10 mouse cellular contexts compared by ENCODE assay signal in genomic region chr13:60050799-60051580, GRCm38 (mm10).
A peak's percentile ranks its signal among the peaks of the same experiment; 100 is the strongest.
DNase-seq lines count a peak whose midpoint lies in the region; ATAC-seq and TF ChIP-seq lines count a peak whose summit lies in the region.
"Had no signal": no experiment of that assay in that cellular context is flagged by ENCODE, and none has a peak within 500 bp of the region (broad histone marks: within the 10 kb centered on the region; RNA-seq: fewer than 3 reads in every experiment).

No protein-coding gene starts in this region.

- POLR2A ChIA-PET in Patski (lab: Charles Lee), result interaction anchor here (0.7 to 2.0 kb wide), 3 partner anchors 123 to 159 kb away, joined by 3 to 11 read pairs (median 4); partner anchors contain the start of gene Gas1

- in situ Hi-C loops in Patski (cut with MboI; ENCODE audit: low pct_unique_long_range_greater_than_20kb), result loop anchor here (5.0 to 25.0 kb wide), 4 partner anchors 109 to 411 kb away; no protein-coding TSS in a partner anchor

- DNase-seq in hindbrain, embryonic 11.5 days (ENCODE audit: low spot score), result no peak
- DNase-seq in hindbrain, embryonic 10.5 days (ENCODE audit: low spot score), result no peak
- peak; percentile 99 for DNase-seq in Patski (ENCODE audit: low read depth, low spot score)
- peak; percentile 45 for DNase-seq in forebrain, postnatal 0 days
- no peak for DNase-seq in cerebellum, adult 18-20 months
- no peak for DNase-seq in heart, adult 2 months
- no peak for DNase-seq in cerebellum, adult 11-12 months
- DNase-seq: heart, postnatal 4 days; spleen, adult 18-20 months had no signal

- no peak for TF ChIP-seq POLR2A in heart, adult 2 months (IDR thresholded peaks at IDR 0.05; ENCODE audit: insufficient read depth, low read depth, low read length)

- CTCF ChIA-PET in Patski (lab: Charles Lee), result interaction anchor here (0.8 to 1.5 kb wide), 3 partner anchors 12 to 62 kb away, joined by 3 read pairs; no protein-coding TSS in a partner anchor

- no peaks in the 10 kb centered on the region for H3K9me3 ChIP-seq in hindbrain, embryonic 11.5 days (ENCODE audit: control insufficient read depth, low read length)
- no peaks in the 10 kb centered on the region for H3K9me3 ChIP-seq in hindbrain, embryonic 10.5 days
- H3K9me3 ChIP-seq in forebrain, postnatal 0 days (ENCODE audit: low read length), result no peaks in the 10 kb centered on the region
- no peaks in the 10 kb centered on the region for H3K9me3 ChIP-seq in midbrain, embryonic 12.5 days

- no peaks in the 10 kb centered on the region for H3K79me2 ChIP-seq in heart, adult 2 months (replicated peaks; ENCODE audit: control insufficient read depth, insufficient read depth, low read length)

- no peak overlapping the region for H3K4me3 ChIP-seq in hindbrain, embryonic 11.5 days (ENCODE audit: low read depth, low read length)
- H3K4me3 ChIP-seq in hindbrain, embryonic 10.5 days, result no peak overlapping the region
- H3K4me3 ChIP-seq in forebrain, postnatal 0 days (ENCODE audit: low read depth, low read length), result no peak overlapping the region
- H3K4me3 ChIP-seq in midbrain, embryonic 12.5 days, result no peak overlapping the region
- H3K4me3 ChIP-seq in heart, adult 2 months, result no peak overlapping the region

- H3K36me3 ChIP-seq in hindbrain, embryonic 11.5 days (ENCODE audit: control insufficient read depth, insufficient read depth, low read length), result no peaks in the 10 kb centered on the region
- H3K36me3 ChIP-seq in hindbrain, embryonic 10.5 days, result no peaks in the 10 kb centered on the region
- no peaks in the 10 kb centered on the region for H3K36me3 ChIP-seq in forebrain, postnatal 0 days (ENCODE audit: insufficient read depth)
- H3K36me3 ChIP-seq in midbrain, embryonic 12.5 days, result no peaks in the 10 kb centered on the region
- no peaks in the 10 kb centered on the region for H3K36me3 ChIP-seq in heart, adult 2 months (ENCODE audit: control insufficient read depth, insufficient read depth, low read length)

- H3K27me3 ChIP-seq in hindbrain, embryonic 11.5 days (ENCODE audit: control insufficient read depth, insufficient read depth, low read length), result no peaks in the 10 kb centered on the region
- no peaks in the 10 kb centered on the region for H3K27me3 ChIP-seq in hindbrain, embryonic 10.5 days (ENCODE audit: insufficient read depth, poor library complexity, severe bottlenecking)
- H3K27me3 ChIP-seq in Patski, result no peaks in the 10 kb centered on the region
- no peaks in the 10 kb centered on the region for H3K27me3 ChIP-seq in forebrain, postnatal 0 days (ENCODE audit: insufficient read depth, low read length)
- H3K27me3 ChIP-seq in midbrain, embryonic 12.5 days, result peaks cover 5% of the 10 kb centered on the region; the same call in 1 of the 2 replicates
- peaks cover 2% of the 10 kb centered on the region; the same call in 1 of the 2 replicates for H3K27me3 ChIP-seq in heart, adult 2 months (ENCODE audit: control insufficient read depth, insufficient read depth, low read length)

- intact Hi-C loops in heart, adult 2 months (cut with DNase I), result loop anchor here (2.0 kb wide), 1 partner anchor 14 kb away; no protein-coding TSS in a partner anchor

- TF ChIP-seq CTCF in Patski (IDR thresholded peaks at IDR 0.05), result no peak
- no peak for TF ChIP-seq CTCF in forebrain, postnatal 0 days (IDR thresholded peaks at IDR 0.05; ENCODE audit: low read depth)
- TF ChIP-seq CTCF in heart, adult 2 months (IDR thresholded peaks at IDR 0.05), result no peak

- peak; percentile 78 for ATAC-seq in hindbrain, embryonic 11.5 days (ENCODE audit: low FRiP score)
- ATAC-seq in Patski, result peak; percentile 84
- ATAC-seq in forebrain, postnatal 0 days, result peak; percentile 88
- ATAC-seq in midbrain, embryonic 12.5 days (ENCODE audit: low FRiP score, low read depth), result peak; percentile 88

- 59% methylated on average over 9 of the region's 9 CpGs for WGBS in hindbrain, embryonic 11.5 days
- 65% methylated on average over 9 of the region's 9 CpGs for WGBS in hindbrain, embryonic 10.5 days
- 11% methylated on average over 9 of the region's 9 CpGs for WGBS in forebrain, postnatal 0 days
- WGBS in midbrain, embryonic 12.5 days, result 46% methylated on average over 9 of the region's 9 CpGs
- 77% methylated on average over 9 of the region's 9 CpGs for WGBS in heart, adult 2 months

- no peak overlapping the region for H3K27ac ChIP-seq in hindbrain, embryonic 11.5 days (ENCODE audit: low read depth, low read length)
- no peak overlapping the region for H3K27ac ChIP-seq in hindbrain, embryonic 10.5 days
- no peak overlapping the region for H3K27ac ChIP-seq in forebrain, postnatal 0 days (ENCODE audit: low read depth, low read length)
- H3K27ac ChIP-seq in midbrain, embryonic 12.5 days (replicated peaks), result 0 out of 2 replicates have a peak overlapping the region, but pooled peaks have one; percentile 3
- H3K27ac ChIP-seq in heart, adult 2 months, result no peak overlapping the region

- no peak overlapping the region for H3K4me2 ChIP-seq in hindbrain, embryonic 11.5 days (replicated peaks; ENCODE audit: low read depth, low read length)
- no peak overlapping the region for H3K4me2 ChIP-seq in forebrain, postnatal 0 days (ENCODE audit: low read depth)
- no peak overlapping the region for H3K4me2 ChIP-seq in midbrain, embryonic 12.5 days (replicated peaks)

- no peak overlapping the region for H3K9ac ChIP-seq in hindbrain, embryonic 11.5 days (ENCODE audit: low read depth, low read length)
- H3K9ac ChIP-seq in forebrain, postnatal 0 days, result no peak overlapping the region
- H3K9ac ChIP-seq in midbrain, embryonic 12.5 days (replicated peaks), result no peak overlapping the region
- H3K9ac ChIP-seq in heart, adult 2 months (ENCODE audit: low read depth, low read length), result no peak overlapping the region

- no peak for TF ChIP-seq EP300 in heart, adult 2 months (IDR thresholded peaks at IDR 0.05; ENCODE audit: insufficient read depth, low read depth, low read length)

- H3K4me1 ChIP-seq in hindbrain, embryonic 11.5 days (replicated peaks; ENCODE audit: control insufficient read depth, insufficient read depth, low read length), result no peaks in the 10 kb centered on the region
- H3K4me1 ChIP-seq in hindbrain, embryonic 10.5 days (replicated peaks), result peaks cover 38% of the 10 kb centered on the region
- peaks cover 4% of the 10 kb centered on the region; the same call in 1 of the 2 replicates for H3K4me1 ChIP-seq in forebrain, postnatal 0 days (ENCODE audit: insufficient read depth)
- peaks cover 41% of the 10 kb centered on the region for H3K4me1 ChIP-seq in midbrain, embryonic 12.5 days
- peaks cover 3% of the 10 kb centered on the region; the same call in 1 of the 2 replicates for H3K4me1 ChIP-seq in heart, adult 2 months (ENCODE audit: control insufficient read depth, insufficient read depth, low read length)

Comparison
In these comparisons a context has a peak if more than half of its experiments do, and no peak if none do; other contexts are left out.
1. DNase-seq: peak in Patski (single experiment) and forebrain, postnatal 0 days (single experiment); none in hindbrain, embryonic 11.5 days (single experiment), hindbrain, embryonic 10.5 days (single experiment), cerebellum, adult 18-20 months (0 of 2), heart, adult 2 months (0 of 2) and cerebellum, adult 11-12 months (single experiment).
2. Peak in every context shown above with its lines, with median percentiles within 50 percentile points of each other: ATAC-seq.